Mouse (Mus musculus) myocyte (in vitro differentiated cells): ENCODE results near the gene Tcp10c.
"Not testable (repeated sequence)": the region's sequence is repeated elsewhere in the genome, so short reads cannot be mapped to it uniquely, and the experiment has no call there.

ENCODE experiments used
- CEBPB ChIP-seq: IDR thresholded peaks from 2 replicates; pipeline ENCODE4 v1.6.1; 2011; ENCODE audit warnings: mild to moderate bottlenecking, moderate library complexity; ENCODE audit not compliant: poor library complexity, insufficient read depth, severe bottlenecking
- E2F4 ChIP-seq: IDR thresholded peaks from one replicate; pipeline ENCODE4 v1.6.1; 2011; ENCODE audit warnings: mild to moderate bottlenecking, control low read depth, moderate library complexity; ENCODE audit not compliant: insufficient read depth
- MAX ChIP-seq: IDR thresholded peaks from one replicate; pipeline ENCODE4 v1.6.1; 2011; ENCODE audit warnings: low read depth, mild to moderate bottlenecking, control low read depth
- MYOD1 ChIP-seq, 3 experiments: IDR thresholded peaks; one replicate each; pipeline ENCODE4 v1.6.1; 2011; ENCODE audit warnings: control low read depth in 2 of 3, low read depth in 2 of 3, mild to moderate bottlenecking in 2 of 3, moderate library complexity in 1 of 3; ENCODE audit not compliant: insufficient read length in 2 of 3, control insufficient read depth in 1 of 3
- MYOG ChIP-seq, 3 experiments: IDR thresholded peaks; one replicate each; pipeline ENCODE4 v1.6.1; 2011; ENCODE audit warnings: control low read depth in 2 of 3, low read depth in 2 of 3, mild to moderate bottlenecking in 2 of 3; ENCODE audit not compliant: insufficient read length in 2 of 3, control insufficient read depth in 1 of 3, insufficient read depth in 1 of 3
- POLR2A ChIP-seq: IDR thresholded peaks from one replicate; pipeline ENCODE4 v1.6.1; 2011; ENCODE audit warnings: low read depth, mild to moderate bottlenecking, control low read depth, moderate library complexity; ENCODE audit not compliant: insufficient read length
- POLR2AphosphoS2 ChIP-seq: IDR thresholded peaks from one replicate; pipeline ENCODE4 v1.6.1; 2011; ENCODE audit warnings: low read depth, control low read depth; ENCODE audit not compliant: insufficient read length
- TCF12 ChIP-seq: IDR thresholded peaks from one replicate; pipeline ENCODE4 v1.6.1; 2011; ENCODE audit warnings: mild to moderate bottlenecking, control low read depth; ENCODE audit not compliant: poor library complexity, insufficient read depth, severe bottlenecking
- TCF3 ChIP-seq: IDR thresholded peaks from one replicate; pipeline ENCODE4 v1.6.1; 2011; ENCODE audit warnings: low read depth, control low read depth; ENCODE audit not compliant: insufficient read length
- USF1 ChIP-seq: IDR thresholded peaks from one replicate; pipeline ENCODE4 v1.6.1; 2011; ENCODE audit warnings: low read depth, mild to moderate bottlenecking, control low read depth, moderate library complexity

GRCm38 (mm10) chr17:13370746-13371145 lies 16.4 kb downstream of the Tcp10c start:
- TF ChIP-seq POLR2A; MYOD1 (IDR thresholded peaks at IDR 0.05; ENCODE audit: control insufficient read depth in 1 of 3, insufficient read length in 2 of 3, low read depth in 2 of 3); TCF3; POLR2AphosphoS2; MAX; TCF12; E2F4; MYOG (IDR thresholded peaks at IDR 0.05; ENCODE audit: control insufficient read depth in 1 of 3, insufficient read depth in 1 of 3, insufficient read length in 2 of 3, low read depth in 2 of 3); CEBPB; USF1: not testable (repeated sequence)
